Mouse (Mus musculus) CH12F3 (cell line): ENCODE data around the gene Gpd1.
"Not testable (repeated sequence)": the region's sequence is repeated elsewhere in the genome, so short reads cannot be mapped to it uniquely, and the experiment has no call there.

Experiments
- in situ Hi-C: fragments of 300-500 bp; cut with MboI; formaldehyde crosslinking; loops from 2 replicates; pipeline ENCODE4 v1.14.3; 2020; ENCODE audit warnings: low sequenced_read_pairs

Gpd1 gene

GRCm38 (mm10) chr15:99754204-99754603, 36.9 kb downstream of the Gpd1 start:
- in situ Hi-C loops: no loop called here

GRCm38 (mm10) chr15:99767467-99767866, 50.2 kb downstream of the Gpd1 start:
- in situ Hi-C loops: no loop called here

GRCm38 (mm10) chr15:99768761-99769160, 51.4 kb downstream of the Gpd1 start:
- in situ Hi-C loops: no loop called here

GRCm38 (mm10) chr15:99771004-99771500, 53.7 kb downstream of the Gpd1 start:
- in situ Hi-C loops: no loop called here

- in situ Hi-C loops: no loop called here
Measured at GRCm38 (mm10) chr15:99771601-99772276, 54.4 kb downstream of the Gpd1 start.

- in situ Hi-C loops: no loop called here
Measured at GRCm38 (mm10) chr15:99772277-99772880, 55.1 kb downstream of the Gpd1 start.

- in situ Hi-C loops: not testable (repeated sequence)
Measured at GRCm38 (mm10) chr15:99772881-99772924, 55.4 kb downstream of the Gpd1 start, which contains the start of gene Cers5. Gene Cers5, minus strand, starts transcription at chr15:99772885.

- in situ Hi-C loops: no loop called here
Measured at GRCm38 (mm10) chr15:99772925-99773324, 55.6 kb downstream of the Gpd1 start.
